In genomic region chr4:136780201-136780895, GRCm38 (mm10) we compare ENCODE assay signal across 12 mouse cellular contexts. TPM values are rescaled to one million over a fixed set of nuclear protein-coding genes. Genes with fewer than 3 reads are reported as not detected.
A peak's percentile ranks its signal among the peaks of the same experiment; 100 is the strongest.
DNase-seq lines count a peak whose midpoint lies in the region; ATAC-seq and TF ChIP-seq lines count a peak whose summit lies in the region.
"Had no signal": no experiment of that assay in that cellular context is flagged by ENCODE, and none has a peak within 500 bp of the region (broad histone marks: within the 10 kb centered on the region; RNA-seq: fewer than 3 reads in every experiment).

No protein-coding gene starts in this region.

- no peak for ATAC-seq in heart, embryonic 16.5 days (replicated peaks; ENCODE audit: extremely low read depth, insufficient read depth, low FRiP score)
- no peak for ATAC-seq in midbrain, embryonic 14.5 days (ENCODE audit: low FRiP score, low TSS enrichment)
- ATAC-seq in midbrain, postnatal 0 days (ENCODE audit: low FRiP score), result no peak
- ATAC-seq in hindbrain, embryonic 13.5 days (ENCODE audit: low FRiP score), result no peak
- no peak for ATAC-seq in cerebellum, adult (ENCODE audit: insufficient number of reproducible peaks, low FRiP score, low TSS enrichment)

- no peak overlapping the region for H3K4me3 ChIP-seq in heart, embryonic 16.5 days (ENCODE audit: low read length)
- H3K4me3 ChIP-seq in midbrain, embryonic 14.5 days (replicated peaks; ENCODE audit: low read depth, low read length), result no peak overlapping the region
- H3K4me3 ChIP-seq in midbrain, postnatal 0 days (ENCODE audit: low read depth, low read length), result no peak overlapping the region
- H3K4me3 ChIP-seq in hindbrain, embryonic 13.5 days, result no peak overlapping the region
- H3K4me3 ChIP-seq: liver, embryonic 13.5 days had no signal

- TF ChIP-seq CTCF in midbrain, postnatal 0 days (IDR thresholded peaks at IDR 0.05), result no peak

- 60% methylated on average over 20 of the region's 20 CpGs for WGBS in heart, embryonic 16.5 days
- WGBS in midbrain, embryonic 14.5 days, result 80% methylated on average over 20 of the region's 20 CpGs
- 78% methylated on average over 20 of the region's 20 CpGs for WGBS in midbrain, postnatal 0 days
- 68% methylated on average over 20 of the region's 20 CpGs for WGBS in hindbrain, embryonic 13.5 days

- 0 out of 2 replicates have a peak, but pooled peaks cover 2% of the 10 kb centered on the region for H3K27me3 ChIP-seq in heart, embryonic 16.5 days (ENCODE audit: control insufficient read depth, insufficient read depth, low read length)
- no peaks in the 10 kb centered on the region for H3K27me3 ChIP-seq in midbrain, embryonic 14.5 days (ENCODE audit: control insufficient read depth, insufficient read depth, low read length)
- H3K27me3 ChIP-seq in midbrain, postnatal 0 days (ENCODE audit: insufficient read depth, low read length), result no peaks in the 10 kb centered on the region
- no peaks in the 10 kb centered on the region for H3K27me3 ChIP-seq in hindbrain, embryonic 13.5 days
- H3K27me3 ChIP-seq: liver, embryonic 13.5 days had no signal

- no peak for DNase-seq in heart, postnatal 10 days
- no peak for DNase-seq in midbrain, embryonic 14.5 days
- no peak for DNase-seq in midbrain, postnatal 0 days (ENCODE audit: low spot score)
- DNase-seq in frontal cortex, postnatal 14 days (ENCODE audit: low spot score in 2 of 2), result no peak
- DNase-seq: adrenal gland, postnatal 25 days; cerebellum, adult 18-20 months; liver, embryonic 13.5 days; thymus, postnatal 25 days had no signal

- H3K4me2 ChIP-seq in heart, embryonic 16.5 days (ENCODE audit: low read depth, low read length), result no peak overlapping the region
- H3K4me2 ChIP-seq in midbrain, embryonic 14.5 days (ENCODE audit: low read length), result no peak overlapping the region
- H3K4me2 ChIP-seq in midbrain, postnatal 0 days (ENCODE audit: low read depth, low read length, poor library complexity, severe bottlenecking), result no peak overlapping the region
- no peak overlapping the region for H3K4me2 ChIP-seq in hindbrain, embryonic 13.5 days
- H3K4me2 ChIP-seq: liver, embryonic 13.5 days had no signal

- no peaks in the 10 kb centered on the region for H3K9me3 ChIP-seq in heart, embryonic 16.5 days (replicated peaks; ENCODE audit: control insufficient read depth, low read length)
- no peaks in the 10 kb centered on the region for H3K9me3 ChIP-seq in midbrain, embryonic 14.5 days (ENCODE audit: control insufficient read depth, low read length)
- no peaks in the 10 kb centered on the region for H3K9me3 ChIP-seq in midbrain, postnatal 0 days (ENCODE audit: low read length)
- no peaks in the 10 kb centered on the region for H3K9me3 ChIP-seq in hindbrain, embryonic 13.5 days
- H3K9me3 ChIP-seq: G1E; liver, embryonic 13.5 days had no signal

- H3K4me1 ChIP-seq in heart, embryonic 16.5 days (ENCODE audit: control insufficient read depth, insufficient read depth, low read length), result peaks cover 26% of the 10 kb centered on the region
- peaks cover 19% of the 10 kb centered on the region for H3K4me1 ChIP-seq in midbrain, embryonic 14.5 days (ENCODE audit: control insufficient read depth, insufficient read depth, low read length)
- peaks cover 7% of the 10 kb centered on the region; the same call in 1 of the 2 replicates for H3K4me1 ChIP-seq in midbrain, postnatal 0 days (ENCODE audit: insufficient read depth, low read length)
- H3K4me1 ChIP-seq in hindbrain, embryonic 13.5 days (replicated peaks), result peaks cover 85% of the 10 kb centered on the region
- H3K4me1 ChIP-seq: liver, embryonic 13.5 days had no signal

- no peak overlapping the region for H3K9ac ChIP-seq in heart, embryonic 16.5 days (ENCODE audit: low read length)
- H3K9ac ChIP-seq in midbrain, embryonic 14.5 days (replicated peaks; ENCODE audit: low read length), result no peak overlapping the region
- H3K9ac ChIP-seq in midbrain, postnatal 0 days (replicated peaks; ENCODE audit: low read length, poor library complexity, severe bottlenecking), result no peak overlapping the region
- 0 out of 2 replicates have a peak overlapping the region, but pooled peaks have one; percentile 24 for H3K9ac ChIP-seq in hindbrain, embryonic 13.5 days
- H3K9ac ChIP-seq: liver, embryonic 13.5 days had no signal

- H3K27ac ChIP-seq in heart, embryonic 16.5 days (ENCODE audit: low read length), result peak overlapping the region; percentile 33; the same call in 1 of the 2 replicates
- 0 out of 2 replicates have a peak overlapping the region, but pooled peaks have one; percentile 26 for H3K27ac ChIP-seq in midbrain, embryonic 14.5 days (replicated peaks; ENCODE audit: low read depth, low read length)
- no peak overlapping the region; the same call in 1 of the 2 replicates for H3K27ac ChIP-seq in midbrain, postnatal 0 days (ENCODE audit: low read depth, low read length)
- H3K27ac ChIP-seq in hindbrain, embryonic 13.5 days, result no peak overlapping the region; the same call in 1 of the 2 replicates
- H3K27ac ChIP-seq: liver, embryonic 13.5 days had no signal

- no peaks in the 10 kb centered on the region for H3K36me3 ChIP-seq in heart, embryonic 16.5 days (ENCODE audit: control insufficient read depth, insufficient read depth)
- no peaks in the 10 kb centered on the region for H3K36me3 ChIP-seq in midbrain, embryonic 14.5 days (ENCODE audit: control insufficient read depth, insufficient read depth, low read length)
- no peaks in the 10 kb centered on the region for H3K36me3 ChIP-seq in midbrain, postnatal 0 days (ENCODE audit: insufficient read depth, low read length)
- no peaks in the 10 kb centered on the region for H3K36me3 ChIP-seq in hindbrain, embryonic 13.5 days
- H3K36me3 ChIP-seq: G1E; liver, embryonic 13.5 days had no signal

- intact Hi-C loops in heart, postnatal 10 days (cut with DNase I), result no loop called here

RNA-seq across cellular contexts. Expression of gene Ephb2, which starts 55.4 kb away (rescaled TPM):
- 0.70 and 1.4 TPM in 2 replicates for polyA plus RNA-seq in heart, embryonic 16.5 days (2015; fragmentation: Nextera tagmentation; extraction: Ambion mirVana)
- 1 to 10 TPM; 1.3 to 1.4 TPM for total RNA-seq in heart, postnatal 10 days (2021)
- polyA plus RNA-seq in midbrain, embryonic 14.5 days (2014; fragmentation: Nextera tagmentation; extraction: Ambion mirVana), result 27.6 and 32.8 TPM in 2 replicates
- 149 and 202 TPM in 2 replicates for total RNA-seq in midbrain, postnatal 0 days (2014; rRNA removed)
- polyA plus RNA-seq in midbrain, postnatal 0 days (2015; fragmentation: Nextera tagmentation; extraction: Ambion mirVana), result 13.6 and 15.6 TPM in 2 replicates
- 14.9 and 16.5 TPM in 2 replicates for polyA plus RNA-seq in hindbrain, embryonic 13.5 days (2015; fragmentation: Nextera tagmentation; extraction: Ambion mirVana)

Comparison
In these comparisons a context has a peak if more than half of its experiments do, and no peak if none do; other contexts are left out.
1. H3K27ac ChIP-seq: peak in heart, embryonic 16.5 days (single experiment) and midbrain, embryonic 14.5 days (single experiment); none in midbrain, postnatal 0 days (single experiment) and hindbrain, embryonic 13.5 days (single experiment).